Mouse (Mus musculus) liver, embryonic 16.5 days (tissue): ENCODE data around the gene Mip. TPM values are rescaled to one million over a fixed set of nuclear protein-coding genes. Genes with fewer than 3 reads are reported as not detected.
"Not testable (repeated sequence)": the region's sequence is repeated elsewhere in the genome, so short reads cannot be mapped to it uniquely, and the experiment has no call there.

Experiments
- ATAC-seq: fragments of 200-750 bp; cut with Nextera tagmentation; 2 replicates; pipeline ENCODE4 v1.8.0; 2017; ENCODE audit warnings: low read depth, mild to moderate bottlenecking, moderate number of reproducible peaks, moderate library complexity
- H3K27ac ChIP-seq: fragments of 300-500 bp; sonication (generic); 2 replicates; pipeline ENCODE4 v1.5.1; 2014; ENCODE audit warnings: mild to moderate bottlenecking, low read length
- H3K27me3 ChIP-seq: fragments of 300-500 bp; sonication (generic); 2 replicates; pipeline ENCODE4 v1.6.1; 2014; ENCODE audit warnings: low read depth, low read length, mixed read lengths; ENCODE audit not compliant: control insufficient read depth, insufficient read depth
- H3K36me3 ChIP-seq: fragments of 300-500 bp; sonication (generic); 2 replicates; pipeline ENCODE4 v1.6.1; 2014; ENCODE audit warnings: mild to moderate bottlenecking; ENCODE audit not compliant: control insufficient read depth, insufficient read depth
- H3K4me1 ChIP-seq: fragments of 300-500 bp; sonication (generic); 2 replicates; pipeline ENCODE4 v1.6.1; 2014; ENCODE audit warnings: low read depth, low read length, mixed read lengths; ENCODE audit not compliant: control insufficient read depth
- H3K4me2 ChIP-seq: fragments of 300-500 bp; sonication (generic); 2 replicates; pipeline ENCODE4 v1.6.1; 2014; ENCODE audit warnings: low read depth, low read length, mixed read lengths
- H3K4me3 ChIP-seq: fragments of 300-500 bp; sonication (generic); 2 replicates; pipeline ENCODE4 v1.5.1; 2014; ENCODE audit warnings: low read depth, mild to moderate bottlenecking, low read length
- H3K9ac ChIP-seq: fragments of 300-500 bp; sonication (generic); 2 replicates; pipeline ENCODE4 v1.6.1; 2014; ENCODE audit warnings: low read depth, low read length
- H3K9me3 ChIP-seq: fragments of 300-500 bp; sonication (generic); replicated peaks from 2 replicates; pipeline ENCODE4 v1.6.1; 2016; ENCODE audit warnings: low read length; ENCODE audit not compliant: control insufficient read depth
- WGBS: fragments of 180-500 bp; shearing (Covaris S2); extraction: QIAGEN DNeasy Blood & Tissue Kit; methylation state at CpG from one replicate; pipeline ENCODE4 v1.1.7; 2014; ENCODE audit not compliant: insufficient replicate concordance; 5-methylcytosine and 5-hydroxymethylcytosine counted together
- polyA plus RNA-seq: library from polyadenylated mRNA; unstranded; fragments of >200 nt; fragmentation: Nextera tagmentation; extraction: Ambion mirVana; gene quantifications from 2 replicates; pipeline ENCODE4 v1.2.1, GENCODE M21; 2015

Mip gene
- polyA plus RNA-seq, 1 experiment from 2014 or later = 0.05 TPM

GRCm38 (mm10) chr10:128269206-128269910 is 43.7 kb downstream of the Mip start:
- no peaks in the 10 kb centered on the region for H3K27me3 ChIP-seq
- peak overlapping the region; percentile 76 for H3K9ac ChIP-seq
- no peaks in the 10 kb centered on the region for H3K9me3 ChIP-seq
- peak overlapping the region; percentile 95 for H3K4me2 ChIP-seq
- H3K4me1 ChIP-seq = peaks cover 12% of the 10 kb centered on the region
- peak overlapping the region; percentile 76 for H3K27ac ChIP-seq
- H3K4me3 ChIP-seq = peak overlapping the region; percentile 82
- no peaks in the 10 kb centered on the region for H3K36me3 ChIP-seq
- WGBS = 76% methylated on average over 16 of the region's 16 CpGs
- ATAC-seq = no peak

GRCm38 (mm10) chr10:128270287-128270841 is 44.7 kb downstream of the Mip start, which contains the start of gene Stat2:
Gene Stat2, plus strand, starts transcription at chr10:128270559.
- peak; percentile 98 for ATAC-seq
- Histone ChIP-seq H3K27me3 (no peaks in the 10 kb centered on the region), H3K9ac (peak within 1 kb of the TSS; percentile 88), H3K27ac (peak within 1 kb of the TSS; percentile 76), H3K9me3 (no peaks in the 10 kb centered on the region), H3K4me2 (peak within 1 kb of the TSS; percentile 95), H3K36me3 (no peaks in the 10 kb centered on the region), H3K4me1 (peaks cover 12% of the 10 kb centered on the region), H3K4me3 (peak within 1 kb of the TSS; percentile 82)
- 0% methylated on average over 43 of the region's 43 CpGs for WGBS

DNA sequence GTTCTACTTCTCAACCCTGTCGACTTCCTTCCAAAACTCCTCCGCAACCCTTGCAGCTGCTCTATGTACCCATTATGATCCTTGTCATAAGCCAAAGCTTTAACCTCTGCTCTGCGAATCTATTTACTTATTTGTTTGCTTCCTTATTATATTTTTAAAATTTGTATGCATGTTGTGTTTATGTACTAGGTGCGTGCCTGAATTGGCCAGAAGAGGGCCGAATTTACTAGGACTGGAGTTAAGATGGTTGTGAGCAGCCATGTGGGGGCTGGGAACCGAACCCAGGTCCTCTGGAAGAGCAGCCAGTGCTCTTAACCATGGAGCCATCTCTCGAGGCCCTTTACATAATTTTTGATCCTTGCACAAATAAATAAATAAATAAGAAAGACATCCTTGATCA is 45.2 kb downstream of the Mip start:
- Histone ChIP-seq H3K36me3 (no peaks in the 10 kb centered on the region), H3K9me3 (no peaks in the 10 kb centered on the region), H3K4me2 (peak overlapping the region; percentile 63), H3K9ac (peak overlapping the region; percentile 88), H3K4me3 (peak overlapping the region; percentile 82), H3K4me1 (peaks cover 12% of the 10 kb centered on the region), H3K27ac (peak overlapping the region; percentile 56), H3K27me3 (no peaks in the 10 kb centered on the region)
- ATAC-seq = no peak
- 37% methylated on average over 7 of the region's 7 CpGs for WGBS

GRCm38 (mm10) chr10:128271883-128272282 is 46.2 kb downstream of the Mip start:
- no peaks in the 10 kb centered on the region for H3K9me3 ChIP-seq
- no peak overlapping the region for H3K4me3 ChIP-seq
- ATAC-seq = no peak
- peaks cover under 1% of the 10 kb centered on the region; the same call in 1 of the 2 replicates for H3K36me3 ChIP-seq
- H3K9ac ChIP-seq = no peak overlapping the region
- peaks cover 12% of the 10 kb centered on the region for H3K4me1 ChIP-seq
- H3K27ac ChIP-seq = no peak overlapping the region
- WGBS = 56% methylated on average over 2 of the region's 2 CpGs
- no peaks in the 10 kb centered on the region for H3K27me3 ChIP-seq
- H3K4me2 ChIP-seq = no peak overlapping the region

DNA sequence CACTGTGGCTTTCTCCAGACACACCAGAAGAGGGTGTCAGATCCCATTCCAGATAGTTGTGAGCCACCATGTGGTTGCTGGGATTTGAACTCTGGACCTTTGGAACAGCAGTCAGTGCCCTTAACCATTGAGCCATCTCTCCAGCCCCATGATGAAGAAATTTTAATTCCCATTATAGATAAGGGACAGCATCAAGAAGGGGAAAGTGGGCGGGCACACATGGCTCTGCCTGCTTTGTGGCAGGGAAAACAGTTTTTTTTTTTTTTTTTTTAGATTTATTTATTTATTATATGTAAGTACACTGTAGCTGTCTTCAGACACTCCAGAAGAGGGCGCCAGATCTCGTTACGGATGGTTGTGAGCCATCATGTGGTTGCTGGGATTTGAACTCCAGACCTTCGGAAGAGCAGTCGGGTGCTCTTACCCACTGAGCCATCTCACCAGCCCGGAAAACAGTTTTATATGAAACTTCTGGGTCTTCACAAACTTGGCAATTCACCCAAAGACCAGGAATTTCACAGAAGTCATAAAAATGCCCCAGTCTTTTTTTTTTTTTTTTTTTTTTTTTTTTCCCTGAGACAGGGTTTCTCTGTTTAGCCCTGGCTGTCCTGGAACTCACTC is 47.3 kb downstream of the Mip start:
- H3K27me3 ChIP-seq, H3K27ac ChIP-seq, H3K4me3 ChIP-seq, H3K9me3 ChIP-seq, H3K36me3 ChIP-seq, ATAC-seq, H3K9ac ChIP-seq, H3K4me2 ChIP-seq: not testable (repeated sequence)
- WGBS = 80% methylated on average over 4 of the region's 7 CpGs
- H3K4me1 ChIP-seq = peaks cover 12% of the 10 kb centered on the region

DNA sequence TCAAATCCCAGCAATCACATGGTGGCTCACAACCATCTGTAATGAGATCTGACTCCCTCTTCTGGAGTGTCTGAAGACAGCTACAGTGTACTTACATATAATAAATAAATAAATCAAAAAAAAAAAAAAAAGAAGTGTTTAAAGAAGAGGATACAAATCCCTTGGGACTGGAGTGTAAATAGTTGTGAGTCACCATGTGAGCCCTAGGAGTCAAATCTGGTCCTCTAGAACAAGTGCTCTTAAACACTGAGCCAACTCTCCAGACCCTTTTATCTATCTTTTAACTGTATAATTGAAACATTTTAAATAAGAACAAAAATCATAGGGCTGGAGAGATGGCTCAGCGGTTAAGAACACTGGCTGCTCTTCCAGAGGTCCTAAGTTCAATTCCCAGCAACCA is 49.7 kb downstream of the Mip start:
- not testable (repeated sequence) for H3K9ac ChIP-seq, H3K4me1 ChIP-seq, ATAC-seq, H3K27ac ChIP-seq, H3K27me3 ChIP-seq, H3K9me3 ChIP-seq, H3K4me2 ChIP-seq, H3K4me3 ChIP-seq
- H3K36me3 ChIP-seq = peaks cover 17% of the 10 kb centered on the region
- 88% methylated on average over 1 of the region's 1 CpGs for WGBS

GRCm38 (mm10) chr10:128278158-128278557 is 52.5 kb downstream of the Mip start:
- no peaks in the 10 kb centered on the region; the same call in 1 of the 2 replicates for H3K4me1 ChIP-seq
- H3K36me3 ChIP-seq = peaks cover 34% of the 10 kb centered on the region
- no peak overlapping the region for H3K4me2 ChIP-seq
- no peaks in the 10 kb centered on the region for H3K9me3 ChIP-seq
- ATAC-seq = no peak
- H3K27ac ChIP-seq = no peak overlapping the region
- no peaks in the 10 kb centered on the region for H3K27me3 ChIP-seq
- WGBS = 70% methylated on average over 6 of the region's 6 CpGs
- no peak overlapping the region for H3K9ac ChIP-seq
- H3K4me3 ChIP-seq = no peak overlapping the region

GRCm38 (mm10) chr10:128280943-128281342 is 55.3 kb downstream of the Mip start:
- 74% methylated on average over 6 of the region's 6 CpGs for WGBS
- no peak overlapping the region for H3K27ac ChIP-seq
- peaks cover 45% of the 10 kb centered on the region for H3K36me3 ChIP-seq

More at GRCm38 (mm10) chr10:128280943-128281342, 55.3 kb downstream of the Mip start:
- ATAC-seq = no peak
- Histone ChIP-seq H3K9ac (no peak overlapping the region), H3K4me2 (no peak overlapping the region), H3K4me1 (no peaks in the 10 kb centered on the region; the same call in 1 of the 2 replicates), H3K27me3 (no peaks in the 10 kb centered on the region), H3K4me3 (no peak overlapping the region), H3K9me3 (no peaks in the 10 kb centered on the region)
